Mouse (Mus musculus) testis, adult 2 months (tissue): Measurements from ENCODE around the gene Cep295nl. TPM values are rescaled to one million over a fixed set of nuclear protein-coding genes. Genes with fewer than 3 reads are reported as not detected.

Experiments used
- H3K27ac ChIP-seq: fragments of 200-500 bp; 2 replicates; pipeline ENCODE4 v1.5.1; 2012; ENCODE audit warnings: low read depth, low read length; ENCODE audit not compliant: control insufficient read depth, insufficient read depth
- H3K27me3 ChIP-seq: fragments of 200-500 bp; 2 replicates; pipeline ENCODE4 v1.6.1; 2012; ENCODE audit warnings: mild to moderate bottlenecking, low read length, moderate library complexity; ENCODE audit not compliant: control insufficient read depth, insufficient read depth
- H3K36me3 ChIP-seq: fragments of 200-500 bp; 2 replicates; pipeline ENCODE4 v1.6.1; 2012; ENCODE audit warnings: mild to moderate bottlenecking, low read length; ENCODE audit not compliant: control insufficient read depth, insufficient read depth
- H3K4me1 ChIP-seq: fragments of 200-500 bp; 2 replicates; pipeline ENCODE4 v1.6.1; 2012; ENCODE audit warnings: low read length; ENCODE audit not compliant: control insufficient read depth, insufficient read depth
- H3K4me3 ChIP-seq: fragments of 200-500 bp; 2 replicates; pipeline ENCODE4 v1.5.1; 2012; ENCODE audit warnings: low read depth, mild to moderate bottlenecking, low read length, moderate library complexity, mixed read lengths; ENCODE audit not compliant: control insufficient read depth
- CTCF ChIP-seq: fragments of 200-500 bp; IDR thresholded peaks from 2 replicates; pipeline ENCODE4 v1.5.1; 2012; ENCODE audit warnings: low read depth, mild to moderate bottlenecking, inconsistent platforms, low read length, moderate library complexity; ENCODE audit not compliant: control insufficient read depth, insufficient read depth, insufficient replicate concordance
- POLR2A ChIP-seq: fragments of 200-500 bp; IDR thresholded peaks from 2 replicates; pipeline ENCODE4 v1.6.1; 2012; ENCODE audit warnings: low read depth, mild to moderate bottlenecking, inconsistent platforms, low read length, moderate library complexity; ENCODE audit not compliant: control insufficient read depth
- polyA plus RNA-seq: library from polyadenylated mRNA; depleted of rRNA; stranded (reverse); fragments of >200 nt; gene quantifications from 2 replicates; pipeline ENCODE4 v1.2.3, GENCODE M21; 2012

Gene Cep295nl
- polyA plus RNA-seq, 1 experiment = 274 TPM

- Histone ChIP-seq H3K36me3 (no peaks in the 10 kb centered on the region), H3K4me3 (no peak overlapping the region), H3K4me1 (peaks cover 4% of the 10 kb centered on the region), H3K27ac (no peak overlapping the region), H3K27me3 (no peaks in the 10 kb centered on the region)
- TF ChIP-seq POLR2A (no peak), CTCF (no peak)
Measured at GRCm38 (mm10) chr11:118375006-118375405, 32.7 kb upstream of the Cep295nl start.

- H3K4me3 ChIP-seq = no peak overlapping the region
- H3K36me3 ChIP-seq = no peaks in the 10 kb centered on the region
- peaks cover 4% of the 10 kb centered on the region for H3K4me1 ChIP-seq
- TF ChIP-seq CTCF (no peak), POLR2A (no peak)
- no peak overlapping the region for H3K27ac ChIP-seq
- no peaks in the 10 kb centered on the region for H3K27me3 ChIP-seq
Measured at GRCm38 (mm10) chr11:118374506-118374905, 32.2 kb upstream of the Cep295nl start.

GRCm38 (mm10) chr11:118372641-118373040 lies 30.3 kb upstream of the Cep295nl start:
- Histone ChIP-seq H3K27me3 (no peaks in the 10 kb centered on the region), H3K27ac (no peak overlapping the region), H3K4me3 (no peak overlapping the region), H3K4me1 (peaks cover 4% of the 10 kb centered on the region), H3K36me3 (no peaks in the 10 kb centered on the region)
- TF ChIP-seq CTCF (no peak), POLR2A (no peak)

- Histone ChIP-seq H3K4me3 (no peak overlapping the region), H3K27me3 (no peaks in the 10 kb centered on the region), H3K4me1 (peaks cover 4% of the 10 kb centered on the region), H3K27ac (no peak overlapping the region), H3K36me3 (no peaks in the 10 kb centered on the region)
- TF ChIP-seq POLR2A (no peak), CTCF (no peak)
Measured at GRCm38 (mm10) chr11:118371876-118372275, 29.6 kb upstream of the Cep295nl start.

DNA sequence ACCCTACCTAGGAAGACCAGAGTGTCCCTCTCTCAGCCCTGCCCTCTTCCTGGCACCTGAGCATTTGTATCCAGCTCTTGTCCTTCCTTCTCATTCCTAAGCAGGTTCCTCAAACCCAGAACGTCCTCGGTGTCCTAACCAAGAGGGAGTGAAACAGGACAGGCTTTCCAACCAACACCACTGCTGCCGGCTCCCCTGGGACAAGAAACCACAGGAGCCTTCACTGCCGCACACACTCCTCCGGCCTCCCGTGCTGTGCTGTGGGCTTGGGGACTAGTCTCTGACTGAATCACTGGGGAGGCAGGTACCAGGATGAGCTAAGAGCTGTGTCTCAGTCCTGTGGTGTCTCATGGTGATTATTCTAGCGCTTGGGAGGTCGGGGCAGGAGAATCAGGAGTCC lies 27.4 kb upstream of the Cep295nl start:
- Histone ChIP-seq H3K36me3 (no peaks in the 10 kb centered on the region), H3K4me3 (no peak overlapping the region), H3K4me1 (no peaks in the 10 kb centered on the region), H3K27ac (no peak overlapping the region), H3K27me3 (no peaks in the 10 kb centered on the region)
- TF ChIP-seq CTCF (no peak), POLR2A (no peak)

DNA sequence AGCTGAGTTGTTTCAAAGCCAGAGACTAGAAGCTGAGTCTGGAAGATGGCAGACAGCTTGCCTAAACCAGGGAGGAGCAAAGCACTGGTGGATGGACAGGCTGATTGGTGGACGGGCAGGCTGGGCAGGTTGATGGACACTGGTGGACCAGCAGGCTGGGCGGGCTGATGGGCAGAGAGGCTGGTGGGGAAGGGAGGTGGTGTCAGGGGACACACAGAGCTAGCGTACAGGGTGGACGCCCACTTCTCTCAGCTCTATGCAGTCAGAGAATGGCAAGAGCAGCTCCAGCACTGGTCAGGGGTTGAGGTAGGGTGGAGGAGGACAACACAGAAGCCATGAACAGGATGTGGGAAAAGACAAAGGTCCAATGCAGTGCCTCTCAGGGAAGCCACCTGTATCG lies 27.0 kb upstream of the Cep295nl start:
- Histone ChIP-seq H3K27me3 (no peaks in the 10 kb centered on the region), H3K4me3 (no peak overlapping the region), H3K36me3 (no peaks in the 10 kb centered on the region), H3K27ac (no peak overlapping the region), H3K4me1 (no peaks in the 10 kb centered on the region)
- no peak for TF ChIP-seq POLR2A
- TF ChIP-seq CTCF = no peak

DNA sequence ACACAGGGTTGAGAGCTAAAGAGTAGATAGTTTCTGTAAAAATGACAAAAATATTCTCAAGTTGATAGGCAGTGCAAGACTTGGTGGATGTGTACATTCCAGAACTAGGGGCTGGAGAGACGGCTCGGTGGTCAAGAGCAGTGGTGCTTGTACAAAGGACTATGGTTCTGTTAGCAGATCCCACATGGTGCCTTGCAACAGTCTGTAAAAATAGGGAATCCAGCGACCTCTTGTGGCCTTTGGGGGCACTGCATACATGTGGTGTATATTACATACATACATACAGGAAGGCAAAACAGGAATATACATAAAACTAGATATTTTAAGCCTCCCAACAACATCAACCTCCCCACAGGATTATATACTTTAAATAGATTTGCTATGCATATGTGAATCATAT lies 26.0 kb upstream of the Cep295nl start:
- H3K27me3 ChIP-seq = no peaks in the 10 kb centered on the region
- no peaks in the 10 kb centered on the region for H3K4me1 ChIP-seq
- no peak overlapping the region for H3K4me3 ChIP-seq
- peak; percentile 43; the same call in 1 of the 2 replicates for TF ChIP-seq CTCF
- no peak for TF ChIP-seq POLR2A
- H3K36me3 ChIP-seq = no peaks in the 10 kb centered on the region
- no peak overlapping the region for H3K27ac ChIP-seq

DNA sequence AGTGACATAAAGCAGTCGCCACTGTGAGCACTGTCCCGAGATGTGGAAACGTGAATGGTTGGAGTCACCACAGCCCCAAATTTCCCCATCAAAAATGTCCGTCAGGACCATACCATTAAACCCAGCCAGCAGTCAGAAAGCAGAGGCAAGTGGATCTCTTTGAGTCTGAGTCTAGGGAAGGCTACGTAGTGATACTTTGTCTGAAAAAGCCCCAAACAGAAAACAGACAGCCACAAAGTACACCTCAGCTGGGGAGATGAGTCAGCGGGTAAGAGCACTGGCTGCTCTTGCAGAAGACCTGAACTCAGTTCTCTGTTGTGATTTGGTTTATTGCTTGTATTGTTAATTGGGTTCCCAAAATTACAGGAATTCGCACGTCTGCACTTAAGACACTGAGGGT lies 24.3 kb upstream of the Cep295nl start:
- H3K27me3 ChIP-seq = no peaks in the 10 kb centered on the region
- no peak overlapping the region for H3K27ac ChIP-seq
- no peak overlapping the region for H3K4me3 ChIP-seq
- no peak for TF ChIP-seq CTCF
- TF ChIP-seq POLR2A = no peak
- H3K4me1 ChIP-seq = no peaks in the 10 kb centered on the region; the same call in 1 of the 2 replicates
- H3K36me3 ChIP-seq = no peaks in the 10 kb centered on the region
